Mouse (Mus musculus) layer of hippocampus, adult 9-10 months (tissue): ENCODE measurements around the gene Pdss2.

Source experiments
- DNase-seq: peaks from one replicate; pipeline ENCODE4 v3.0.0; 2022; ENCODE audit warnings: low spot score

The Pdss2 gene

GRCm38 (mm10) chr10:43220910-43221625 lies at the start of gene Pdss2:
Gene Pdss2, plus strand, starts transcription at chr10:43221486.
- peak; percentile 90 for DNase-seq

DNA sequence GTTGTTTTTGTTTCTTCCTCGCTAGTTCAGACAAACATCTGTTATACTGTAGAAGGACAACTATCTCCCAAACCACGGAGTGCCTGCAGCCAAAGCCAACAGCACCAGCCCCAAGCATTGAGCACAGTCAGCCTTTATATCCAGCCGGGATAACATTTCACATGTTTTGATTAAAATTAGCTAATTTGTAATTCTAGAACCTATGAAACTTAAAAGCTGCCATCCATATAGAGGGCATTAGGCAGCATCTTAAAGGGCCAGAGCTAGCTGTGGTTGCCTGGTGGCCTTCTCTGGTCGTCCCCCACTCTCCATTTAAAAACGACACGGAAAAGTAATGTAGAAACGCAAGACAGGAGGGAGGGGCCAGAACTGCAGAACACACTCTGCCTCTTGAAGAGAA lies 49.2 kb upstream of the Pdss2 start:
- DNase-seq = no peak

DNA sequence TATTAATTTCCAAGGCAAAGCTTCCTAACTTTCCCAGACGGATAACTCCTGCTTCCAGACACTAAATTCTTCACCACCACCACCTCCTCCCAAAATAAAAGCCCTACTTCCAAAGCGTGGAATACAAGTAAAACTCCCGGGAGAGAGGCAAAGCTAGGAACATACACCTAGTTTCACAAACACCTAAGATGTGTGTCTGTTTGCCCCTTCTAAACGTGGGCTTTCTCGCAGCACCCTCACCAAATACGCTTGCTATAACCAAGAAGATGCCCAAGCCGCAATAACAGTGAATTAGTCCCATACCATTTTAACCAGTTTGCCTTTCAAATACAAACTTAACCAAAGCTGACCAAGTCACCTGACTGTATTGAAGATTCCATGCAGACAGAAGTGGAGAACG lies 48.7 kb upstream of the Pdss2 start:
- DNase-seq = no peak

GRCm38 (mm10) chr10:43173141-43173827 lies 48.0 kb upstream of the Pdss2 start:
- DNase-seq = no peak

DNA sequence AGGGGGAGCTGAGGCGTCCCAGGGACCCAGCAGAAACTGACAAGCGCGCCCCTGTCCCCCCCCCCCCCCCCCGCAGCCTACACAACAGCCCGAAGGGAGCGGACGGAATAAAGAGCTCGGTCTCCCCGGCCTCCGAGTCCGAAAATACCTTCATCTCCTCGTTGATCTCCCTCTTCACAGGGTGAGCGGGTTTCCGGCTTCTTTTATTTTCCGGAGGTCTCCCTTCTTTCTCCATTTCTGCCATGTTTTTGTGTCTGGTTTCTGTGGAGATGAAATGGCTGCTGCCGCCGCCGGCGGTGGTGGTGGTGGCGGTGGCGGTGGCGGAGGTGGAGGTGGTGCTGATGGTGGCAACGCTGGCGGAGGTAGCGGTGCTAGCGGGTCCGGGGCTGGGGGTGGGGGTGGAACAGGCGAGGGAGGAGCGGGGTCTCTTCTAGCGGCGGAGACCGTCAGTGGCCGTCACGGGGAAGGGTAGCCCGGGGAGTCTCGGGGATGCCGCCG lies 47.4 kb upstream of the Pdss2 start:
- no peak for DNase-seq

- DNase-seq = no peak
Observed at GRCm38 (mm10) chr10:43174326-43175155, 46.7 kb upstream of the Pdss2 start, which contains the start of the genes Sobp and 9030612E09Rik. Gene Sobp, minus strand, starts transcription at chr10:43174530. Gene 9030612E09Rik, plus strand, starts transcription at chr10:43174704.

DNA sequence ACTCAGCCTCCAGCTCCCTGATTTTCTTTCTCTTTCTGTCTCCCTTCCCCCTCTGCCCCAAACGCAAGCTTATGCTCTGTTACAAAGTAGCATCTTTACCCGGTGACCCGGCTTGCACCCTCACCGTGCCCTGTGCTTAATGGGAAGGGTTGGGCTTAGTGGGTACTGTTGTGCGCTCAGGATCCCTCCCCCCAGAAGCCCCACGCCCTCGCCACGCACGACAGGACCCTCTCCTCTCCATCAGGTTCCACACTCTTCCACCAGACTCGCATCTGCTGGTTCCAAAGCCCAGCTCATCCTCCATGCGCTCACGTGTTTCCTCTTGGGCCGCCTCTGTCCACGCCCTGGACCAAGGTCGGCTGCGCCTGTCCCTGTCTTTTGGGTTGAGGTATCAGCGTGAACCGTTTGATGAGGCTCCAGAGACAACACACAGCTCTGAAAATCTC lies 46.1 kb upstream of the Pdss2 start:
- no peak for DNase-seq

DNA sequence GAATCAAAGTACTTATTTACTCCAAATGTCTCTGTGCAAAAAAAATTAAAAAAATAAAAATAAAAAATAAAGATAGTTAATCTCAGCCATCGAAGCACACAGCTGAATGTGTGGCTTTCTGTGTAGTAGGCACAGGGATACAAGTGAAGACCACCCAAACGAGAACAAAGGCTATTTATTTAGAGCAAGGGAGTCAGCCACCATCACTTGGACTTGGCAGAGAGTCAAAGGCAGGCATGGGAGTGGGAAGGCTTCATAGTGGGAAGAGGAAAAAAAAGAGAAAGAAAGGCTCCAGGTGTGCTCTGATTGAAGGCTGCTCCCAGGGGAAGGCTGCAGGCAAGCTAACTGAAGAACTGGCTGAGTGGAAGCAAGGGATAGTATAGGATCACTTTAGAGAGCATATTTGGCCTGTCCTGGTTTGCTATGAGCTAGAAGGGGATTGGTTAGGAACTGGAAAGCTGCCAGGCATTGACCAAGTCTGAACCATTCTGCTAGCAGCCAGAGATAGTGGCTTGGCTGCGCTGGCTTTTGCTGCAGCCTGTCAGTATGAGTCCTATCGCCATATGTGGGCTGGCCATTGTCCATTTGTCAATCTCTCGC lies 40.9 kb upstream of the Pdss2 start:
- no peak for DNase-seq

DNA sequence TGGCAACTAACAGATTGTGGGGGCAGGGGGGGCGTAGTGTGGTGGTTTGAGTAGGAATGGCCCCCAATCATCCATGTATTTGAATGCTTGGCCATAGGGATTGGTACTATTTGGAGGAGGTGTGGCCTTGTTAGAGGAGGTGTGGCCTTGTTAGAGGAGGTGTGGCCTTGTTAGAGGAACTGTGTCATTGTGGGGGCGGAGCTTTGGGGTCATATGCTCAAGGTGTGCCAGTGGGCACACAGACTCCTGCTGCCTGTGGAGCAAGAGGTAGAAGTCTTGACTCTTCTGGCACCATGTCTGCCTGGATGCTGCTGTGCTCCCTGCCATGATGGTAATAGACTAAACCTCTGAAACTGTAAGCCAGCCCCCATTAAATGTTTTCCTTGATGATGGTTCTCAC lies 21.1 kb upstream of the Pdss2 start:
- DNase-seq = no peak

- DNase-seq = no peak
Observed at GRCm38 (mm10) chr10:43203865-43204264, 17.4 kb upstream of the Pdss2 start.

DNA sequence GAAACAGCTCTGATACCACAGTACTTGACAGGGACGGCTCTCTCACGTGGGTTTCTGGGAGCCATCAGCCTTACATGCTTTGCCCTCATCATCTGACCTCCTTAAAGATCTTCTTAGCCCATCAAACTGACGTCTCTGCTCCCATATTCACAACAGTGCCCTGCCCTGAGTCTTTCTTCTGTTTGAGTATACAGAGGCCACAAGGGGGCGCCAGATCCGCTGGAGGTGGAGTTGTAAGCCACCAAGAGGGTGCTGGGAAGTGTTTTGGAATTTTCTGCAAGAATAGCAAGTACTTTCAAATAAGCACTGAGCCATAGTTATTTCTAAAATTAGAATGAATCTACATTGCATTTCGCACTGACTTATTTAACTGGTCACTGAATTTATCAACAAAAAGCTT lies 9.4 kb upstream of the Pdss2 start:
- DNase-seq = no peak

DNA sequence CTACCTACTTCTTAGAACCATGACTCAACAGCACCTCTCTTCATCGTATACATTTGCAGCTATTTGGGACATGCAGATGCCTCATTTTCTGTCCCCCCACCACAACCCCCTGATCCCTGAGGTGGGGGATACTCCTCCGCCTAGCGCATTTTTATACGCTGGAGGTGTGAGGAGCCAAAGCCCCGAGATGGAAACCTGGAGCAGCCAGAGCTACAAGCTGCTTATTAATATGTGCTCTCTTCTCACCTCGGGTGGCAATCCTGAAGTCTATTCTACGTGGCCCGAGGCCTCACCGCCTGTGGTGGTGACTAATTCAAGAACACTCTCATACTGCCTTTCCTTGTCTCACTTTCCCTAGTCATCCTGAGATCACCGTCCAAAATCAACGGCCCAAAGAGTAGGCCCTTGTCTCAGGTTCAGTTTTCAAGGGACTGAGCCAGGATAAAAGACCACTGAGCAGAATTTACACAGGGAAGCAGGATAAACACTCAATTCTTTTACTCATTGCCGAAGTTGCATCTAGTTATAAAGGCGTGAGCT lies 3.9 kb upstream of the Pdss2 start:
- no peak for DNase-seq

- no peak for DNase-seq
Observed at GRCm38 (mm10) chr10:43220479-43220878, 807 bp upstream of the Pdss2 start.

DNA sequence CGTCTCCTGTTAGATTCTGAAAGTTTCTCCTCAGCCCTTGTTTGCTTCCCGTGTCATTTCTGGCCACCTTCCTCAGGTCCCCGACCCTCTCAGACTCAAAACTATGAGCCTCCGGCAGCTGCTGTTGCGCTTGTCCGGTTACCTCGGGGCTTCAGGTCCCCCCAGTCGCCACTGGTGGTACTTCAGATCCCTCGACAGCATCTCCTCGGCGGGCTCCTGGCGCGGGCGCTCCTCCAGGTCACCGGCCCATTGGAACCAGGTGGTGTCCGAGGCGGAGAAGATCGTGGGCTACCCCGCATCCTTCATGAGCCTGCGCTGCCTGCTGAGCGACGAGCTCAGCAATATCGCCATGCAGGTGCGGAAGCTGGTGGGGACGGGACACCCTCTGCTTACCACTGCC lies 373 bp downstream of the Pdss2 start:
- no peak for DNase-seq

GRCm38 (mm10) chr10:43223391-43223790 lies 2.1 kb downstream of the Pdss2 start:
- no peak for DNase-seq

DNA sequence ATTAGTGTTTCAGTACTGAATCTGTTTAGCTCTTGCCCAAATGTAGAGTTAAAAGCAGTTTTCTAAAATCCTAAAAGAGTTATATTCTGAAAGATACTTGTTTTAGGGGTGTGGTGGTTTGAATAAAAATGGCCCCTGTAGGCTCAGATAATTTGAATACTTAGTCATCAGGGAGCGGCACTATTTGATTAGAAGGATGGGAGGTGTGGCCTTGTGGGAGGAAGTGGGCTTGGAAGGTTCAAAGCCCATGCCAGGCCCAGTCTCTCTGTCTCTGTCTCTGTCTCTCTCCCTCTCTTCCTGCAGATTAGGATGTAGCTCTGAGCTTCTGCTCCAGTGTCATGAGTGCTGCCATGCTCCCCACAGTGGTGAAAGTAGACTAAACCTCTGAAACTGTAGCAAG lies 5.1 kb downstream of the Pdss2 start:
- DNase-seq = no peak

GRCm38 (mm10) chr10:43229236-43229635 lies 8.0 kb downstream of the Pdss2 start:
- no peak for DNase-seq

DNA sequence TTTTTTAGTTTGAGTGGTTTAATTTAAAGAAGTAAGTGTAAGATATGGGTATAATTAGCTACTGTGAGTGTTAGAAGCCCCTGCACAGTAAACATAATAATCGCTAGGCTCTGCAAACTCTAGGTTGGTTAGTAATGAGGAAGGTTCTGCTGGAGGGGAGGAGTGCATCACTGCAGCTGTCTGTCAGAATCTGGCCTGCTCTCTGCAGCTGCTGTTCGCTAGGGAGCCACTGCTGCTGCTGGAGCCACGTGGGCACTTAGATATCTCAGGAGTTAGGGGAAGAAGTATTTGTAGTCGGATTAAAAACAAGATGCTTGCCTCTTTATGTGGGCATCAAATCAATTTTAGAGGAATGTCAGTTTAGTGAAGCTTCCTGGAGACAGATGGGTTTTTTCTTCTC lies 13.2 kb downstream of the Pdss2 start:
- no peak for DNase-seq

GRCm38 (mm10) chr10:43235011-43235410 lies 13.7 kb downstream of the Pdss2 start:
- DNase-seq = no peak

DNA sequence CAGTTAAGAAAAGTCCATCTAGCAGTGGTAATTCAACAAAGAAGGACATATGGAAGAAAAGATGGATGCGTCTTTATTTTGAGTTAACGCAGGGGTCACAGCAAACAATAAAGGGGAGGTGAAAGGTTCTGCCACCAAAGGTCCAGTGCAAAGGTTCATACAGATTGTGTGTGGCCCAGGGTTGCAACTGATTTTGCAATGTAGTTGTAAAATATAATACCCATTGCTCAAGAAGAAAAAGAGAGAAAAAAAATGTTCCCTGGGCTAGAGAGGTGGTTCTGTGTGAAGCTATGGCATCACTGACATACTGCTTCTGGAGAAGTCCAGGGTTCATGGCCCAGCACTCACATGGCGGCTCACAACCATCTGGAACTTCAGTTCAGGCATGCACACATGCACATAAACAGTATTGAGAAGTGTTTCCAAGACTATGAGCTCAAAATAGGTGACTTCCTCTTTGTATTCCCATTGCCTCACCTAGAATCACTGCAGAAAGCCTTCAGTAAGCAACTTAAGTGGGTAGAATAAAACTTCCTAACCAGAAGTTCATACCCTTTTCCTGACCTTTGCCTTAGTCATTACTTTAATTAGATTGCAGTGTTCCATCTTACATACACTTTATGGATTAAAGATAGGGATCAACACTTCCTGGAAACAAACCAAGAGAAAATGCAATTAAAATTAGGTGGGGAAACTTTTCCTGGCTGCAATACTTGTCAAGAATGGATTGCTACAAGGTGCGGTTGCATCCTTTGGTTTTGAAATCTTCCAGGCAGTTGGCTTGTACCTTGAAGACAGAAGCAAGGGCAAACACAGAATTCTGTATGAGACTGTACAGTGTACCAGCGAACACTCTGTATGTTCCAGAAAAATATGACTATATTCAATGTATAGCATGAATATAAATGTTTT lies 14.7 kb downstream of the Pdss2 start:
- no peak for DNase-seq

GRCm38 (mm10) chr10:43242215-43242614 lies 20.9 kb downstream of the Pdss2 start:
- no peak for DNase-seq
